Mouse (Mus musculus) heart, postnatal 14 days (tissue): ENCODE results near the gene Prkd2. TPM values are rescaled to one million over a fixed set of nuclear protein-coding genes. Genes with fewer than 3 reads are reported as not detected.

Source experiments
- DNase-seq, 2 experiments: peaks; one replicate each; pipeline ENCODE4 v3.0.0; 2021 to 2022
- intact Hi-C: fragments of 180-260 bp; cut with DNase I; formaldehyde crosslinking; loops from one replicate; pipeline ENCODE4 v1.15.1; 2025
- total RNA-seq, 2 experiments: library from RNA; stranded (reverse); gene quantifications; 2 replicates each; pipeline ENCODE4 v1.2.3; 2021

Prkd2 gene
- total RNA-seq, 2 experiments from 2014 or later: 35.3 to 35.9 TPM

DNA sequence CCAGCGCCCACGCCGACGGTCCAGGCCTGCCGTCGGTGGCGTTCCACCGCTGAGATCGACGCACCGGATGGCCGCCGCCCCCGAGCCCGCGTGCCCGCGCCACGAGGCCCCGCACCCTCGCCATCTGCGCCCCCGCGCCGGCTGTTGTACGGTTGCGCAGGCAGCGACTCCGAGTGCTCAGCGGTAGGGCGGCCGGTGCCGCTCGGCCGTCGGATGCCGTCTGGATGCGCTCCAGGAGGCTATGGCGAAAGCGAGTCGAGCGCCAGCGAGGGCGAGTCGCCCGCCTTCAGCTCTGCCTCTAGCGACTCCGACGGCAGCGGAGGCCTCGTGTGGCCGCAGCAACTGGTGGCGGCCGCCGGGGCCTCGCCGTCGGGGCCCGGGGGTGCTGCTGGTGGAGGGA is 43.2 kb downstream of the Prkd2 start:
- intact Hi-C loops: no loop called here
- no peak for DNase-seq

- DNase-seq: peak; percentile 53 to 59
- intact Hi-C loops: loop anchor here (2.0 kb wide), 1 partner anchor 14 kb away; no protein-coding TSS in a partner anchor
Observed at GRCm38 (mm10) chr7:16890536-16890935, 47.8 kb downstream of the Prkd2 start.

DNA sequence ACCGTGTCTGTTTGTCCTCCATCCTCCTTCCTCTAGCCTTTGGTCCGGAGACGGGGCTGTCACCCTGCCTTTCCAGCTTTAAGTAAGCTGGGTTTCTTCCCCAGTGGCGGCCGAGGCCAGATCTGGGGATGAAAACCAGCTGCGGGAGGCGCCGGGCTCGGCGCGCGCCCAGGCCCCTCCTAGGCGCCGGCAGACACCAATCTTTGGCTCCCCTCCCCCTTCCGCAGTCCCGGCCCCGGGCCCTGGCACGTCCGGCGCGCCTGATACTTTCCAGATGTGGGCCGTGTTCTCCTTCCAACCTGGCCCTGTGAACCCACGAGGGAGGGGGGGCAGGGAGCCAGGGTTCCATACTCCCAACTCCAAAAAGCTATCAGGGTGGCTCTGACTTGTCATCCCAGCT is 48.2 kb downstream of the Prkd2 start:
- intact Hi-C loops: loop anchor here (1.0 to 2.0 kb wide), 2 partner anchors 14 to 31 kb away; no protein-coding TSS in a partner anchor
- peak; percentile 86 to 88 for DNase-seq

GRCm38 (mm10) chr7:16891641-16892351 is 49.1 kb downstream of the Prkd2 start, which contains the start of gene Gng8:
Gng8 (plus strand) TSS chr7:16891786.
- intact Hi-C loops: loop anchor here (1.0 to 2.0 kb wide), 3 partner anchors 15 to 79 kb away; no protein-coding TSS in a partner anchor
- DNase-seq: peak; percentile 89 to 92

- DNase-seq: no peak
- intact Hi-C loops: loop anchor here (2.0 kb wide), 1 partner anchor 80 kb away; no protein-coding TSS in a partner anchor
Observed at GRCm38 (mm10) chr7:16892352-16892730, 49.6 kb downstream of the Prkd2 start.

- DNase-seq: no peak
- intact Hi-C loops: loop anchor here (2.0 kb wide), 1 partner anchor 81 kb away; no protein-coding TSS in a partner anchor
Observed at GRCm38 (mm10) chr7:16893612-16894011, 50.9 kb downstream of the Prkd2 start.

DNA sequence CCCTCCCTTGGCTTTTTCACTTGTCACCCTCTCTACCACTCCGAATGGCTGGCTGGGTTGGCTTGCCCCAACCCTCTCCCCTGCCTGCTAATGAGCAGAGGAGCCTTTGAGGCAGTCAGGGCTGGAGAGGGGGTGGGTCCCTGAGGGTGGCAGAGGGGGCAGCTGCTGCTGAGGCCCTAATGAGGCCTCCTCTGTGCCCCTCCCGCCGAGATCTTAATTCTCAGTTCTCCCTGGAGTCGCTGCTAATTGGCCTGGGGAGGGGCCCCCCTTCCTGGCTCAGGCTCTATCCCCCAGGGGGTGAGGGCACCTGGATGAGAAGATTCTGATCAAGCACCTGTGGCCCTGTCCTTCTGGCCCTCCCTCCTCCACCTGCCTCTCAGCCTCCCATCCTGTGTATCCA is 51.6 kb downstream of the Prkd2 start:
- DNase-seq: no peak
- intact Hi-C loops: no loop called here

- peak; percentile 81 to 87 for DNase-seq
- intact Hi-C loops: loop anchor here (1.0 kb wide), 1 partner anchor 18 kb away; no protein-coding TSS in a partner anchor
Observed at GRCm38 (mm10) chr7:16895000-16895399, 52.3 kb downstream of the Prkd2 start.

DNA sequence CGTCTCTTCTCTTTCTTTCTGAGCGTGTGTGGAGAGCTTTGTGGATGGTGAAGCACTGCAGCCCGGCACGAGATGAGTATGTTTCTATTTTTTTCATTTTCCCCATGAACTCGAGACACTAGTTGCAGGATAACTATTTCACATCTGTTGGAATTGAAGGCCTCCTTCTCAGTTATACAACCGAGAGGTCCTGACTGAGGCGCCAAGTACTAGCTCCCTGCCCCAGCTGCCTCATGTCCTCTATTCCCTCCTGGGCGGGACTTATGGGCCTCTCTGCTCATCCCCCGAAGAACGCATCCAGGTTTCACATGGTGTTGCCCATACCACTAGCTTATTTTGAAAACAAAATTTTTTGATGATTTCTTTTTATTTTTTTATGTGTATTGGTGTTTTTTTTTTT is 52.8 kb downstream of the Prkd2 start:
- DNase-seq: no peak
- intact Hi-C loops: loop anchor here (1.0 kb wide), 1 partner anchor 18 kb away; no protein-coding TSS in a partner anchor

- DNase-seq: no peak
- intact Hi-C loops: no loop called here
Observed at GRCm38 (mm10) chr7:16900526-16900925, 57.8 kb downstream of the Prkd2 start.

DNA sequence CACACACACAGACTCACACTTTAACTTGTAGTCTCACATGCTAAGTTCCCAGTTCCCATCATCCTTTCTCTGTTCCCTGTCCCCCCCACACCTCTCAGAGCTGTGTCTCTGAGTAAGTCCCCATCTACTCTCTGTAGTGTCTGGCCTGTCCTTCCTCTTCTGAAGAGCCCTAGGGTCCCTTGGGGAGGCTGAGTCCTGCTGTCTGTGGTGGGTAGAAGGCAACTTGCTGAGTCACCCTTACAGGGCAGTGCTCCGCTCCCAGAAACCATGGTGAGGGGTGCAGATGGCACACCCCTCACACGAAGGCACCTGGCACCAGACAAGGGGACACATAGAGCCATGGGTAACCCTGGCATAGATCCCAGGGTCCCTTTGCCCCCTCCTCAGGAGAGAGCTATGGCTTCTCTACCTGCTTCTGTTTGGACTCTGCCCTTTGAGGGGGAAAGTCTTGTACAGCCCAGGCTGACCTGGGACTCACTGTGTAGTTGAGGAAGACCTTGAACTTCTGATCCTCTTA is 60.8 kb downstream of the Prkd2 start:
- no peak for DNase-seq
- intact Hi-C loops: no loop called here

DNA sequence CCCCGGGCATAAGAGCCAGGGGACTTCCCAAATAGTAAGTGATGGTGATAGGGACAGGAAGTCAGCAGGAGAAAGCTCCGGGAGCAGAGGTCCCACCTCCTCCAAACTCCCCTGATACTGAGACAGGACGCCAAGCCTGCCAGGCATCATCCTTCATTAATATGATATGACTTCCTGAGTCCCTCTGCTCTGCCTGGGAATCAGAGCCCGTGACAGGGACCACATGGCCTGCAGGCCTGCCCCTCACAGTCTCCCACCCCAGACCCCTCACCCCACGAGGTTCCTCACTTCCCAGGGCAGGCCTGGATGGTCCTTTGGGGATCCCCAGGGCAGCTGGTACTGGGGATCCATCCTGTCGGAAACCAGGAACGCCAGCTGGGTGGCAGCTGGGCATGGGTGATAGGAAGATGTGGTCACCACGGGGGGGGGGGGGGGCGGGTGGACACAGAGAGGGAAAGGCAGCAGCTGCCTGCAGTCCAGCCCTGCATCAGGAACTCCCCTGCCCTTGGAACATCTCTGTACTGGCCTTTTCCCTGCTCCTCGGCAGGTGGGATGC is 61.5 kb downstream of the Prkd2 start:
- no peak for DNase-seq
- intact Hi-C loops: no loop called here

DNA sequence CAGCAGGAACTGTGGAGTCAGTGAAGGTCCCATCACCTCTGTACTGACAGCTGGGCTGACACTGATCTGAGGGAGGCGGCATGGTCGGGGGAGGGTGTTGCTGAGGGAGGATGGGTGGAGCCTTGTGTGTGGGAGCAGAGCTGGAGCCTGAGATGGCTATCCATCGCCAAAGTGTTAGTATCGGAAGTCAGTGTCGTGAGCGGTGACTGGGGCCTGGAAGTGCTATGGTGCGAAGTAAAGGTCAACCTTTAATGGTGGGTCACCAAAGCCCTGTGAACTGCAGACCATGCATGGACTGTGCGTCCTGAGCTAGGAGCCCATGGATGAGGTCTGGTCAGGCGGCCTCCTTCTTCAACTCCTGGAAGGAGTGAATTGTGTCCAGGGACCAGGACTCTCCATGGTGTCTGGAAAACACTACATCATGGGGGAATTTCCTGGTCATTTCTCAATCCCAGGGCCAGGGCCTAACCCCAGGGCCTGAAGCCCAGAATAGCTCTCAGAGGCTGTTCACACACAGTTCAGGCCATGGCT is 62.9 kb downstream of the Prkd2 start:
- peak in 1 of 2 experiments; percentile 59 for DNase-seq
- intact Hi-C loops: loop anchor here (5.0 kb wide), 1 partner anchor 163 kb away; no protein-coding TSS in a partner anchor

GRCm38 (mm10) chr7:16906281-16906680 is 63.6 kb downstream of the Prkd2 start, which contains the start of gene Ptgir:
Ptgir (plus strand) TSS chr7:16906490.
- peak; percentile 76 to 80 for DNase-seq
- intact Hi-C loops: loop anchor here (5.0 kb wide), 1 partner anchor 164 kb away; no protein-coding TSS in a partner anchor

DNA sequence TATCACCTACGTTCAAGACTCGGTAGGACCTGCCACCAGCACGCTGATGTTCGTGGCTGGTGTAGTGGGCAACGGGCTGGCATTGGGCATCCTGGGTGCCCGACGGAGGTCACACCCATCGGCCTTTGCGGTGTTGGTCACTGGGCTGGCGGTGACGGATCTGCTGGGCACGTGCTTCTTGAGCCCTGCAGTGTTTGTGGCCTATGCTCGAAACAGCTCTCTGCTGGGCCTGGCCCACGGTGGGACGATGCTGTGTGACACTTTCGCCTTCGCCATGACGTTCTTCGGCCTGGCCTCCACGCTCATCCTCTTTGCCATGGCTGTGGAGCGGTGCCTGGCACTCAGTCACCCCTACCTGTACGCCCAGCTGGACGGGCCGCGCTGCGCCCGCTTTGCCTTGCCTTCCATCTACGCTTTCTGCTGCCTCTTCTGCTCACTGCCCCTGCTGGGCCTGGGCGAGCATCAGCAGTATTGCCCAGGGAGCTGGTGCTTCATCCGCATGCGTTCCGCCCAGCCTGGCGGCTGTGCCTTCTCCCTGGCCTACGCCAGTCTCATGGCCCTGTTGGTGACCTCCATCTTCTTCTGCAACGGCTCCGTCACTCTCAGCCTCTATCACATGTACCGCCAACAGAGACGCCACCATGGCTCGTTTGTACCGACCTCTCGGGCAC is 64.3 kb downstream of the Prkd2 start:
- no peak for DNase-seq
- intact Hi-C loops: loop anchor here (5.0 kb wide), 1 partner anchor 165 kb away; no protein-coding TSS in a partner anchor

DNA sequence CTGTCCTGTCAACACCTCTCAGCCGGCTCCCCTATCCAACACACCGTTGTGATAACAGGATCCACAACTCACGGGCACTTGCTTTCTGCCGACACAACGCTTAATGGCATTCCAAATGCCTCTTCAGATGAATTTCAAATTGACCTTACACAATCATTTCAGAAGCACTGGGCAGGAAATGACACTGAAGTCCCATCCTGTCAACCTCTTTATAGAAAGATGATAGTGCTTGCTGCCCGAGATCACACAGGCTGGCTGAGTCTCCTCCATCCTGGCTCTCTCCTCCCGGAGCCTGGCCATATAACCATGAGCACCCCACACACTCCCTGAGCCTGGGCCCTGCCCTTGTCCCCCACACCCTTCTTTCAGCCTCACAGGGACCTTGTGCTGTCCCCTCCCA is 65.1 kb downstream of the Prkd2 start:
- no peak for DNase-seq
- intact Hi-C loops: loop anchor here (5.0 kb wide), 1 partner anchor 166 kb away; no protein-coding TSS in a partner anchor

- no peak for DNase-seq
- intact Hi-C loops: loop anchor here (5.0 kb wide), 1 partner anchor 166 kb away; no protein-coding TSS in a partner anchor
Observed at GRCm38 (mm10) chr7:16908367-16908766, 65.7 kb downstream of the Prkd2 start.

- intact Hi-C loops: loop anchor here (5.0 kb wide), 1 partner anchor 167 kb away; no protein-coding TSS in a partner anchor
- DNase-seq: no peak
Observed at GRCm38 (mm10) chr7:16908859-16909258, 66.2 kb downstream of the Prkd2 start.

DNA sequence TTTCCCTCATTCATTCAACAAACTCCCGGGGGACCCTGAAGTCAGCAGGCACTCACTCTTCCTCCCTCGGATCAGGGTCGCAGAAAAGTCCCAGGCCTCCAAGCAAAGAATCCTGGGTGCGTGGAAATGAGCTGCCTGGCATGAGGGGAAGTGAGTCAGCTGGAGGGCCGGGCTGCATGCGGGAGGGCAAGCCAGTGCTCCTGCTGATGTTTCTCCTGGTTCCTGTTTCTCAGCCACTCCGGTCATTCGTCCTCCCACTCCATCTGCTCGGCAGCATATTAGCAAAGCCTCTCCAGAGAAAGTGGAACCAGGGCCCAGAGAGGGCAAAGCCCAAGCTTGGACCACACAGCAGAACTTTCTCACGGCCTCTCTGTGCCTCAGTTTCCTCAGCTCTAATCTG is 67.2 kb downstream of the Prkd2 start:
- intact Hi-C loops: loop anchor here (5.0 to 10.0 kb wide), 4 partner anchors 33 to 285 kb away; partner anchors contain the start of gene Dact3
- no peak for DNase-seq

DNA sequence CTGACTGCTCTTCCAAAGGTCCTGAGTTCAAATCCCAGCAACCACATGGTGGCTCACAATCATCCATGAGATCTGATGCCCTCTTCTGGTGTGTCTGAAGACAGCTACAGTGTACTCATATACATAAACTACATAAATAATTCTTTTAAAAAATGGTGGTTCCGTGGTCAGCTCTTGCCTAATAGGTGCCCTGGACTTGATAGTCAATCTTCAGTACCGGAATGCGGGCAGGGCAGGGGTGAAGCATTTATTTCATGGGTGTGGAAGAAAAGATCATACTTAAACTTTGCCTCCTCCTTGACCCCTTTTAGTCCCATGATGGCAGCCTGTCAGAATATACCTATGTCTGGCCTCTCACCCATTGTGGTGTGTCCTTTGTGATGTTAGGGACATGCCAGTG is 69.2 kb downstream of the Prkd2 start:
- intact Hi-C loops: loop anchor here (5.0 to 10.0 kb wide), 3 partner anchors 35 to 287 kb away; partner anchors contain the start of gene Dact3
- DNase-seq: no peak
